Mouse (Mus musculus): ENCODE measurements around the gene Rptor.

The Rptor gene

DNA sequence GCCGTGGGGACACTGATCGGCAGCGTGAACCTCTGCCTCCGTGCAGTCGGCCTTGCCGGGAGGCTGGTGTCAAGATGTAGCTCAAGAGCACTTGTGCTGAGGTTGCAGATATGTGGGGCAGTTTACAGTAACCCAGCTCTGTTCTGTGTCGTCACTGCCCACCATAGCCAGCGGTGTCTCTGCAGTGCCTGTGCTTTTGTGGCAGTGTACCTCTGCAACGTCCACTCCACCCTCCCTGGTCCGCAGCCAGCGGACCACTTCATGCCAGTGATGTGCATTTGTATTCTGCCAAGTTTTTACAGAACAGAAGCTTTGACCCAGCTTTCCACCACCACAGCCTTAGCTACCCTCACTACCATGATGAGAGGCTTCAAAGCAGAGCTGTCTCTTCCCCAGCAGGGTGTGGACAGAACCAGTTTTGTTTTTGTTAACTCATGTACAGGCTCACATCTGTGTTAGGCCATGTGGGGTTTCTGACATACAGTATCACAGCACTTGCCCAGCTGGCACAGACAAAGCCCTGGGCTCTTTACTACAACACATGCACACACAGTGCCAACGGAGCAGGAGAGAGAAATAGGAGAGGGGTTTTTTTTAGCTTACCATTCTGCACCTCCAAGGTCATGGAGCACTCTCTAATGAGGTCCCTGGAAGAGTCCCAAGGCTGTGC lies 182.1 kb downstream of the Rptor start:
- no peak for DNase-seq (ENCODE audit: low read depth)

DNA sequence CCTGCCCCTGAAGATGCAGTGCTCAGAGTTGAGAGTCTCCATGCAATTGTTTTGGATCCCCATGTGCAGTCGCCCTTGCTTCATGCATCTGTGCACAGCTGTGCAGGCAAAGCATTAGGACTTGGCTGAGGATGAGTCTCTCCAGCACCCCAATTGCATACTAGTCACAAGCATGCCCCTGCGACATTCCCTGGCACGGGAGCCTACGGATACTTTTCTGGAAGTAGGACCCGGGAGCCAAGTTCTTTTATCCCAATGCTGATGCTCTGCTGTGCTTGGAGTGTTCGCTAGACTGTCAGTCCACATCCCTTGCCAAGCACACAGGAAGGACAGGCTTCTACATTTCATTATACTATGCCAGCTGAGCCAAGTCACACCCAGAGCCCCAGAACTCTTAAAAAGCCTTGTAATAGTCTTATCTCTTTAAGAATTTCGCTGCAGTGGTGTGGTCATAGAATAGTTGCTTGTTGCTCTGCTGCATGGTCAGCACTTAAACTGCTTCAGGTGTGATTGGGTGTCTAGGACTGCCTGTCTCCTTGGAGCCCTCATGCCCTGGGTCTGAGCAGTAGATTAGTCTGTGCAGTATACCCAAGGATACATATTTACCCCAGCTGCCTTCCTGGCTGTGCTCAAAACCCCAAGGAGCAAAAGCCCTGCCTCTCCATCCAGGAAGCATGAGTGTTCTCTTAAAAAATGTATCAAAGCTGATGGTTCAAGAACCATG lies 183.1 kb downstream of the Rptor start:
- DNase-seq (ENCODE audit: low read depth): no peak

DNA sequence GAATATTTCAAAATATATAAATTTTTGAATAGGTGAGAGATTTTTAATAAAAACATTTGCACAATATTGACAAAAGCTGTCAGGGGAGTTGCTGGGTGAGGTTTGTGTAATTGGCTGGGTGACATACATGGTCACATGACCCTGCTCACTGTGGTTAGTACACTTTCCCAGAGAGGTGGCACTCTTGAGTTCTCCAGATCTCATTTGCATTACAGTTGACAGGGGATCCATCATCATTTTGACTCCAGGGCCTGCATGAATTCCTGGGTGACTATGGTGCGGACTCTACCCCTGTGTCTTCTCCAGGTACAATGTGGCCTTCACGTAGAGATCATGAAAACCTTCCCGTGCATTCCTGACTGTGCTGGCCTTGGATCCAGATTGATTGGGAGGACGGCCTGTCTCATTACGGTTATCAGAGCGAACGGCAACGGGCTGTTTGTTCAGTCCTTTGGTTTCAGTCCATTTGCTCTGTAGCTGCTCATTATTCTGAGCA lies 183.7 kb downstream of the Rptor start:
- no peak for DNase-seq (ENCODE audit: low read depth)

DNA sequence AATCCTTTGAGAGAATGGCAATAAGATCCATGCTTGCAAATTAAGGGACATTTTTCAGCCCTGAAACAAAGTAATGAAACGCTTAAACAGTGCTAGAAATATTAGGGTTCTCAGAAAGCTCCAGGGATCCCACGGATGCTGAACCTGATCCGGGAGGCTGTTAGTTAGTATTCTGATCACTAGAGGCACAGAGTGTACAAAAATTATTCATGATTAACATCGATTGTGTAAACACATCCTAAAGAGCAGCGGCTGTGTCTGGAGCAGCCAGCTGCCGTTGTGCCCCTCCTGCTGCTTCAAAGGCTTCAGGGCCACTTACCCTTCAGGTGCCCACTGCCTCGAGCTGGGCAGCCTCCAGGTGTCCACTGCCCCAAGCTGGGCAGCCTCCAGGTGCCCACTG lies 185.8 kb downstream of the Rptor start:
- DNase-seq (ENCODE audit: low read depth): no peak

DNA sequence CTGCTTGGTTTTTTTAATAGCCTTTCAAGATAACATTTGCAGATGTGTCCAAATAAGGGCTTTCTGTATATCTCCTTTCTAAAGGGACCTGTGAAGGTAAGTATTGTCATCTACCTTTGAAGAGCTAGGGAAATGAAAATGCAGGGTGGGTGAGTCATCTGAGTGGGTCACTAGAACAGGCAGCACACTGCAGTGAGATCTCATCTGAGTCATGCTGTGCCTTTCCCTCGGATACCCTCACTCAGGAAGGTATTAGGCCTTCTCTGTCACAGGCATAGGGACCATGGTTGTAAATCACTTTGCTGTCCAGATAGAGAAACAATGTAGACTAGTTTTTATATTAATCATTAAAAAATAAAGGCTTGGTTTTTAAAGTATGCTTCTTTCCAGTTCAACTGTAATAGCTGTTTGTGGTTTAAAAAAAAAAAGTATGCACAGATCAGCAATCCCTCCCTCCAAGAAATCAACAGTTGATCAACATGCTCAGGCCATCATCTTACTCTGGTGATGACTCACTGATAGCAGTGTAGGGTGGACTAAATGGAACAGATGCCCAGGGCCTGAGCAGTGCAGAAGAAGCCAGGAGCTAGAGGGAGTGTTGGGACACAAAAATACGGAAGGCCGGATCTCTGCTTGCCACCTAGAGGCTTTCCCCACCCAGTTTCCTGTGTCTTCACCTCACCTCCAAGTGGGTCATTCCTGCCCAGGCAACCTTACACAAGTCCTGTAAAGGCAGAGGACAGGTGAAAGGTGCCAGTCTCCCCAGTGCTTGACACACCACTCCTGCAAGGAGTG lies 186.4 kb downstream of the Rptor start:
- no peak for DNase-seq (ENCODE audit: low read depth)

DNA sequence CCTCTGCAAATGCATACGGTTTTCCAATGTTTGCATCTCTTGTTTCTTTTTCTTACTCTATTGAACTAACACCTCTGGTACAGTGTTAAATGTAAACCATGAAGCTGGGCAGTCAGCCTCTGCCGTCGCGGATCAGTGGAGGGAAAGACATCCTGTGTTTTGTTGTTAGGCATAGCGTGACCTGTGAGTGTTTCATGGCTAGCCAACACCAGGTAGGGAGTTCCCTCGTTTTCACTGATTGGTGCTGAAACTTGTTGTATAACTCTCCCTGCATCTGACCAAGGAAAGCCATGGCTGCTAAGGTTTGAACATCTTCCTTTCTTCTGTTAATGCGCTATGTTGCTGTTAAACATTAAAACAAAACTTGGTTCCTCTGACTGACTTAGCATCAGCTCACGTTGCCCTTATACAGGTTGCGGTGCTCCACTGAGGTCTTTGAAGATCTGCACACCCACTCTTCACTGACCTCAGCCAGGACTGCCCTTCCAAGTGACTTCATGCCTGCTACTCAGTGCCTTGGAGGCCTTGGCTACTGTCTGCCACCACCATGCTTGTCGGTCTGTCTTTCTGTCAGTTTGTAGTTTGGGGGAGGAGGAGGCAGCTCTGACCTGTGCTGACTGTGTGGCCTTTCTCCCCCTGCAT lies 189.3 kb downstream of the Rptor start:
- DNase-seq (ENCODE audit: low read depth): no peak

DNA sequence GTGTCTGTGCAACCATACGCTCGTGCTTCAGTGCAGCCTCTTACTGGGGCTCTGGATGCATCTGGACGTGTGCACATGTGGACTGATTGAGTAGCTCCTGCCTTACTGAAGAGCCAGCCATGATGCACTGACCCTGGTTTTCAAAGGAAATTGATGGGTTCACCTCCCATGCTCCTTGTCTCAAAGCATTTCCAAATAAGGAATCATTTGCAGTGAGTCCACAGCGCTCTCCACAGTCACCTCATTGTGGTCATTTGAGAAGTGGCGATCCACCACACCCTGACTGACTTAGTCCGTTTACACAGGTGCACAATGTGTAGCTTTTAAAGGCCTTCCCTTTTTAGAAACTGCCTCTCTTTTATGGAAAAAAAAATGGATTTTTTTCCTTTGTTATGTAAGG lies 190.7 kb downstream of the Rptor start:
- DNase-seq (ENCODE audit: low read depth): no peak

DNA sequence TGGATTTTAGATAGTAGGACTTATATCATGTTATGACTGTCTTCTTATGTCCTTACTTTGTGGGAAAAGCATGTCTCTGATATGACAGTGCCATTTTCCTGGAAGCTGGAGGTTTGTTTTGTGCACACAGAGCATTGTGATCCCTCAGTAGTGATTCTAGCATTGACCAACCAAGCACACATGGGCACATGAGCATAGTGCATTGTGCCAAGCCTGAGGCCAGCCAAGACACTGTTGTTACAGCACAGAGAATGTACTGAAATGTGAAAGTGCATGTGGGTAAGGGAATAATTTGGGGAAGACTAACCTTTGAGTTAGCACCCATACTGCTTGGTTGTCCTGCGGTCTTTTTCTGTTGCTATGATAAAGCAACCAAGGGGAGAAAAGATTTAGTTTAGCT lies 191.3 kb downstream of the Rptor start:
- no peak for DNase-seq (ENCODE audit: low read depth)

DNA sequence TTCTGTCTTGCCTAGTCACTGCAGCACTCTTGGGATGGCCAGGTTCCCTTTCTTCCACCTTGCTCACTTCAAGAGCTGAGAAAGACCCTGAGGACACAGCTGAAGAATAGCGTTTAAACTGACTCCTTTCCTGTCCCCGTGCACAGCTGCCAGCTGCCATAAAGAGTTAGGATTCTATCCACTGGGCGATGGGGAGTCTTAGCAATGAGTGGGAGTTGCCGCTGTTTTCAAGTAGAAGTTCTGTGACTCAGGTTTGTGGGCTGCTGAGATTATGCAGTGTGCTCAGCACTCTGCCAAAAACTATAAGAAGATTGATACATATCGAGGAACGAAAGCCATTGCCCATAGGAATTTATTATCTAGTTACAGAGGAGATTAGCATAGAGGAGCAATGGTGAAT lies 192.0 kb downstream of the Rptor start:
- DNase-seq (ENCODE audit: low read depth): no peak

DNA sequence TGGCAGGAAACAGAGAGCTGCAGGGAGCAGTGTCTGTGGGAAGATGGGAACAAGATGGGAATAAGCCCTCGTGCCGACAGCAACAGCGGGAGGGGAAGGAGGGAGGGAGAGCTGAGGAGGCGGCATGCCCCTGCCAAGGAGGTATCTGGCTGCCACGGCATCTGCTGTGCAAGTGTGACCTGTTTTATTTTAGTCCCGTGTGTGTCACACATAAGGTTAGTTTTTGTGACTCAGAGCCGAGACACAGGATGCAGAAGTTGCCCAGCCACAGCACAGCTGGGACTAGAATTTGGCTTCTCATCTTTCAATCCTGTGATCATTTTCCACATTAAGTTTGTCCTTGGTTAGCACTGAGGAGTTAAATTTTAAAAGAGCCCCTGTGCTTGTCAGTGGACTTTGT lies 193.7 kb downstream of the Rptor start:
- no peak for DNase-seq (ENCODE audit: low read depth)

DNA sequence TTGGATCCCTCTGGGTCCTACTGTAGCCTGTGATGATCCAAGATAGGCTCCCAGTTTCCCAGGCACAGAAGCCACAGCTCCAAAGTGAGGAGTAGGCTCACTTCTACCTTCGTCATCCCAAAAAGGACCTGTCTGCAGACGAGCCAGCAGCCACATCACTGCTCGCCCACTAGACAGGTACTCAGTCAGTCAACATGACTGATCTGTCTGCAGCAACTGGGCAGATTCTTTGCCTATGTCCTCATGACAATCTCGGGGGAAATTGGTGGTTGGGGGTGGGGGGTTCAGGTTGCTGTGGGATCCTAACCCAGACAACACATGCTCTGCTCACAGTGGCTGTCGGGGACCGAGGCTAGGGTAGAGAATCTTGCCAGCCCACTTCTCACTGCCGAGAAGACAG lies 194.1 kb downstream of the Rptor start:
- no peak for DNase-seq (ENCODE audit: low read depth)

DNA sequence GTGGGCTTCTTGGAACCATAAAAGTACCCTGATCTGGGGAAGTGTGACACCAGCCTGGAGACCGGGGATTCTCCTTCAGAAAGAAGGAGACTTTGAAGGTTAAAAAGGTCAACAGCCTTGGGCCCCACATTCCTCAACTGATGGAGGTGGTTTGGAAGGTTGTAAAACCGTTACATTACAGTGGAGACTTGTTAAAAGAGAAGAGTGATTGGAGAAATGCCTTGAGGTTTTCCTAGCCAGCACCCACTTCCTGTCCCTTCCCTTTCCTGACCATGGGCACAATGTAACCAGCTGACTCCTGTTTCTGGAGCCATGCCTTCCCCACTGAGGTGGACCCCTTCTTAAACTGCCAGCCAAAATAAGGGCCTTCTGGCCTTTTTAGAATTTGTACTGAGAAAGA lies 196.8 kb downstream of the Rptor start:
- no peak for DNase-seq (ENCODE audit: low read depth)

DNA sequence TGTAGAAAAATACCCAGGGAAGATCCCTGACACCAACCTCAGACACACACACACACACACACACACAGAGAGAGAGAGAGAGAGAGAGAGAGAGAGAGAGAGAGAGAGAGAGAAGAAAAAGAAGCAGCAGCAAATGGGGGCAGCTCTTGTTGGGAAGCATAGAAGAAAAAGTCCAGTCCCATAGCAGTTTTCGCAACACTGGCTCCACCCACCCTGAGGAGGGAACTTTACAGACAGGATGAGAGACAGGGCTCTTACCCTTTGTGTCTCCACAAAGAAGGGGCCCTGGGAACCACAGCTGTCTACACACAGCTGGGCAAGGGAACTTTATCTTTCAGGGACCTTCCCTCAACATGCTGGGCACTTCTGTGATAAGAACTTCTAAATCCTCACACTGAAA lies 199.2 kb downstream of the Rptor start:
- DNase-seq (ENCODE audit: low read depth): no peak

DNA sequence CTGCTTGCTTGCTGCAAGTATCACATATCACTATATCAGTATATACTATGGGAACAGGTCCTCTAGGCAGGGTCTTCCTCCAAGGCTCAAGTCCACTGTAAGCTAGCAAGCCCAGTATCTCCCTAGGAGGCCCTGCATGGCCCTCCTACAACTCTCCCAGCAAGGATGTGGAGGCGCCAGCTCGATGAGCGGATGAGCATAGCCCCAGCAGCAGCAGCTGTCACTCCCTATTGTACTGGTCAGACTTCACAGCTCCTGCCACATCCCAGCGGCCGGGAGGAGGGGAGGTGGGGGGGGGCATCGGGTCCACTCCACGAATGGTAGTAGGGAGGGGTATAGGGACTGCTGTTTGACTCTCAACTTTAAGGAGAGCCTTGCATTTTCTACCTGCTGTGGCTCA lies 200.2 kb downstream of the Rptor start:
- DNase-seq (ENCODE audit: low read depth): no peak

DNA sequence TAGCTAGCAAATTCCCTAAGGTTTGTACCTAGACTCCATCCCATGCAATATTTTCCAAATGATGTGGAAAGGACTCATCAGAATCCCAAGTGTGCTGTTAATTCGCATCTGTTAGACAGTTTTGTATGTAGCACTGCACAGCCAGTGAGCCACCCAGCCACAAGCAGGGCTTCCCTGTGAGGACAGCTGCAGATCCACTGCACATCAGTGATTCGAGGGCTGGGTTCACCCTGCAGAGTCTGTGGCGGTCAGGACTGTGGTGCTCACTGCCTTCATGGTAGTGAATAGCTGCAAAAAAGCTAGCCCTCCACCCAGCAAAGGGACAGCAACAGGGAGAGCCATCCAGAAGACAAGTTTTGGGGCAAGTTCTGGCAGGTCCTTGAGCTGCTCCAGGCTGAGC lies 201.7 kb downstream of the Rptor start:
- no peak for DNase-seq (ENCODE audit: low read depth)

DNA sequence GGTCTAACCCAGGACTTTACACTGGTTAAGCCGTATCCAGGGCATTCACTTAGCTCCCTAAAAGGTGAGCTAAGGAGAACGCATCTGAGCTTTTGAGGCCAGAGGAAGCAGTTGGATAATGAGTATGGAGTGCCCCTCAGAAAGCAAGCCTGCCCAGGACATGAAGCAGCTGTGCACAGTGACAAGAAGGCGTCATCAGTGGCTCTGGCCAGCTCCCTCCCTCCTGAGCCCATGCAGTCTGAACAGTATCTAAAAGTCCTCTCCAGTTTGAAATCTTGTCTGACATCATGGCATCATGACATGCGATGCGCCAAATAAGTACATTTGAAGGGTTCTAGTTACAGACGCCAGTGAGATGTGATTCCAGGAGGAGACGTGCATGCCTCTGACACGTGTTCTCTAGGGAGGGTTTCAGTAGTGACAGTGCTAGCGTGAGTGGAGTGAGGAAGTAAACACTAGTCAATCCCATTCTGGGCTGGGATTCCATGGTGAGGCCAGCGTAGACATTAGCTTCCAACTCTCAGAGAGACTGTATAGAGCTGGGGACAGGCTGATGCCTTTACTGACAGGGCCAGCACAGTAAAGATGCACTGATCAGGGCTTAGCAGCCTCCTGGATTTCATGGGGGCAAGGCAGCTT lies 202.5 kb downstream of the Rptor start:
- DNase-seq (ENCODE audit: low read depth): no peak

DNA sequence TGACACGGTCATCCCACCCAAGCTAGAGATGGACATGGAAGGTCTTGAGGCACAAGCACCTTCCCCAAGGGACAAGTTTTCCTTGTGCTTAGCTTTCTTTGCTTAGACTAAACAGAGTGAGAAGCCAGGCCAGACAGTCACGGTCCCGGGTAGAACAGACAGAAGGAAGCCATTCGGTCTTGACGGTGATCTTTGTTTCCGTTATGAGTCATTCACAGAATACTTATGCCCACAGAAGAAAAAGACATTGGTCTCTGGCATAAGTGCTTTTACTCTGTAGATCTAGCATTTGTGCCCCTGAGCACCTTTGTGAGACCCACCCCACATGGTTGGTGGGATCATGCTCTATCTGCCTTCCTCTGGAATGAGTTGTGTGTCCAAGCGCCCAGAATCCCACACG lies 203.8 kb downstream of the Rptor start:
- no peak for DNase-seq (ENCODE audit: low read depth)

DNA sequence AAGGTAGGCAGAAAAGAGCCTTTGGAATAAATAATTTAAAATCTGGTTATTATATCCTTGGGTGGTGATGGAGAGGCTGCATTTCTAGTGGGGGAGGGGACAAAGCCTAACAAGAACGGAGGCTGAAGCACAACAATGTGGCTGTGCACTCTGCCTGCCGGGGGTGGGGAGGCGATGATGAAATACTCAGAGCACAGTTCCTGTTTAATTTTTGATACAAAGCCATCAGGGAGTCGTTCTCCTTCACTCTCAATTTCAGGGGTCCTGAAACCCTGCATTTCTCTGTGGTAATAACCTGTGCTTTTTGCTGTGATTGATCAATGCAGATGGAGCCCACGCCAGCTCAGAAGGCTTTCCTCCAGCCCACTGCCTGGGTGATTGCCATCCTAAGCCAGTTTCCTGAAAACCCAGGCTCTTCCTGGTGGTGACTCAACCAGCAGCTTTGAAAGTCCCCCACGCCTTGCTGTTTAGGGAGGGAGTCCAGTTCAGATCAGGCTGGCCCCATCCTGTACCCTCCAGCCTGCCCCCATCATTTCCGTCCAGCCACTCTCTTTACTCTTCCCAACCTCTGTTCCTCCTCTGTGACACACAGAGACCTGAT lies 204.8 kb downstream of the Rptor start:
- no peak for DNase-seq (ENCODE audit: low read depth)

DNA sequence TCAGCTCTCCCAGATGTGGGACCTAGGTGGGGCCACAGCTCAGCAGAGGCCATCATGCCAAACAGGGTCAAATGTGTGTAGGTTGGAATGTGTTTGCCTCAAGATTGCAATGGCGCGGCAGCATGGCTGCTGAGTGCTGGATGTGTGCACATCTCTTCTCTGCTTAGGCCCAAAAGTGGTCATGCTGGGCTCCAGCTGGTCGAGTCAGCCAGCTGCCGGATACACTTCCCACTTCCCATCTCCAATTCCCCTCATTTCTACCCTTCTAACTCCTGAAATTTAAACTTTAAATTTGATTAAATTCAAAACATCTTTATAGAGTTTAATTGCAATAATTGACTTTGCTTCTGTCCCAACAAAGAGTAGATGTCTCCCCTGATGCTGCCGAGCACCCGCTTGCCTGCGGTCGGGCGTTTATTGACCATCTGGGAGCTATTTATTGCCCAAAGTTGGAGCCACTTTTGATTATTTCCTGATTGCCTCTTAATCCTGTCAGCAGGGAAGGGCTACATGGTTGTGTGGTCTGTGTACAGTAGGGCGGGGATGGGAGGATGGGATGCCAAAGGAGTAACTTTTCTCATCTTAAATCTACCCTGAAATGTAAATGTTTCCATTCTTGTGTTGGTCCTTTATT lies 206.1 kb downstream of the Rptor start:
- no peak for DNase-seq (ENCODE audit: low read depth)

DNA sequence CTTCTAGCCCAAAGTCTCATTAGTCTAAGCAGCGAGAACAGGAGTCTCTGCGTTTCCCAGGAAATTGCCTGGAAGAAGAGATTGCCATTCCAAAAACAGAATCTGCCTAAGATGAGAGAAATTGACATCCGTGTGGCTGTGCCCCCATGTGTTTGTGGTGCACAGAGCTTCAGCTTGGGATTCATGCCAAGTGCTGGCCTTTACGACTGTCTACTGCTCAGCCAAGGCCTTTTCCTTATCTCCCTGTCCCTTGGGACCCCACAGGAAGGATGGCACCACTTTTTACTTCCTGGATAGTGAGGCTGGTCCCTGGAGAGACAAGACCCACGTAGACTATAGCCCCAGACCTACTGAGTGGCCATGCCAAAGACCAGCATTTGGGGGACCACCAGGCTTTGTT lies 206.6 kb downstream of the Rptor start:
- DNase-seq (ENCODE audit: low read depth): no peak

DNA sequence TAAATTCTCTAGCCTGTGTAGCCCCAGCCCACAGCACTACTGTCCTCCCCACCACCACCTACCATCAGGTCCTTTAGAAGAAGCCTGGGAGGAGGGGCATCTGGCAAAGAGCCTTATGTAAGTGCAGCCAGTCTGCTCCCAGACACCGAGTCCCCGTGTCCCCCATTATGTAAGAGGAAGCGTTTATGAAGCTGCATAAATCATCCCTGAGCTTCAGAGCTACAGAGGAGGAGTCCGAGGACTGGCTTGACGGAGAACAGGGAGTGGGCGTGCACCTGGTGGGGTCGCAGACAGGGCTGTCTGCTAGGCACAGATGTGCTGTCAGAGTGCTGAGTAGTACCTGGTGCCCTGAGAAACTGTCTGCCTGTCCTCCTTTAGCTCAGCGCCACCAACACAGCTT lies 208.3 kb downstream of the Rptor start:
- no peak for DNase-seq (ENCODE audit: low read depth)

Data from fibroblast of lung, adult 2 months (primary cell).